Mouse (Mus musculus) spleen, adult 2 months (tissue): Measurements from ENCODE around the gene Prm3.

Experiments
- CTCF ChIP-seq: fragments of 200-500 bp; IDR thresholded peaks from 2 replicates; pipeline ENCODE4 v1.5.1; 2011; ENCODE audit warnings: mild to moderate bottlenecking, inconsistent platforms; ENCODE audit not compliant: insufficient read depth, insufficient read length, insufficient replicate concordance; ENCODE audit errors: extremely low read depth
- POLR2A ChIP-seq: fragments of 200-500 bp; IDR thresholded peaks from 2 replicates; pipeline ENCODE4 v1.6.1; 2011; ENCODE audit warnings: low read depth, low read length, inconsistent platforms

DNA sequence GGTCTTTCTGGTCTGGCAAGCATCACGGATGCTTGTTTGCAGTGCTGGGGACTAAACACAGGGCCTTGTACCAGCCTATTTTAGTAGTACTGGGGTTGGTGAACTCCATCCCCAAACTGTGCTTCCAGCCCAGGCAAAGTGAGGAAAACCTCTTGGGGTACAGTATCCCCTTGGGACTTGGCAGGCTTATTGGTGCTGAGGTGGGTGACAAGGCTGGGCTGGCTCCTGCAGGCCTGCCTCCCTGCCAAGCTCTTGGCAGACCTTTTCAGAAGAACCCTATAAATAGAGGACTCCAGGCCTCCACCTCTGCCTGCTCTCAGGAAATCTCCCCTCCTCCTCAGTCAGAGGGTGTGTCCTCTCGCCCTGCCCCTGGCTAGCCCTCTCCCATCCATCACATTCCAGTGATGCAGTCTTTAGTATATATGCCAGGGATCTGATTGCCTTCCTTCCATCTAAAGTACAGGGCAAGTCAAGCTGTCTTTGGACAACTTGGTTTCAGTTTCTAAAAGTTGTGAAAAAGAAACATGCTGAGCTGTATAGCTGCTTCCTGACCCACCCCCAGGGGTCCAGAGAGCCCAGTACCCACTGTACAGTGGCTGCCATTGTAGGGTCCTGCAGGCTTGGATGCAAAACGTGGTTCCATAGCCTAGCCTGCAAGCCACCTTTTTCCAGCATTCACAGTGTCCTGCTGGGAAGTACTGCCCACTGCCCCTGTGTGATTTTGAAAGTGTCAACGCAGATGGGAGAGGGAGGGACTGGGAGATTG, 3.7 kb downstream of the Prm3 start:
- no peak for TF ChIP-seq CTCF
- TF ChIP-seq POLR2A: no peak
